Mouse (Mus musculus) E14TG2a.4 (cell line): ENCODE data around the gene Lonp2.
A peak's percentile ranks its signal among the peaks of the same experiment; 100 is the strongest.

Experiments used
- H3K27me3 ChIP-seq: 2 replicates; pipeline ENCODE4 v1.6.1; 2014; ENCODE audit warnings: low read length, control low read depth; ENCODE audit not compliant: insufficient read depth
- H3K36me3 ChIP-seq: 2 replicates; pipeline ENCODE4 v1.6.1; 2014; ENCODE audit warnings: low read length, control low read depth; ENCODE audit not compliant: insufficient read depth
- H3K4me1 ChIP-seq: replicated peaks from 2 replicates; pipeline ENCODE4 v1.6.1; 2014; ENCODE audit warnings: low read depth, low read length, control low read depth
- H3K4me3 ChIP-seq: replicated peaks from 2 replicates; pipeline ENCODE4 v1.5.1; 2014; ENCODE audit warnings: mild to moderate bottlenecking, low read length
- H3K9me3 ChIP-seq: 2 replicates; pipeline ENCODE4 v1.6.1; 2014; ENCODE audit warnings: low read length, control low read depth
- CTCF ChIP-seq: conservative IDR thresholded peaks from 2 replicates; pipeline ENCODE4 v1.5.1; 2014; ENCODE audit warnings: low read length
- NANOG ChIP-seq: IDR thresholded peaks from 2 replicates; pipeline ENCODE4 v1.6.1; 2014; ENCODE audit warnings: borderline replicate concordance, low read length, mixed read lengths
- POU5F1 ChIP-seq: IDR thresholded peaks from 2 replicates; pipeline ENCODE4 v1.6.1; 2014; ENCODE audit warnings: low read length, borderline replicate concordance

The Lonp2 gene

DNA sequence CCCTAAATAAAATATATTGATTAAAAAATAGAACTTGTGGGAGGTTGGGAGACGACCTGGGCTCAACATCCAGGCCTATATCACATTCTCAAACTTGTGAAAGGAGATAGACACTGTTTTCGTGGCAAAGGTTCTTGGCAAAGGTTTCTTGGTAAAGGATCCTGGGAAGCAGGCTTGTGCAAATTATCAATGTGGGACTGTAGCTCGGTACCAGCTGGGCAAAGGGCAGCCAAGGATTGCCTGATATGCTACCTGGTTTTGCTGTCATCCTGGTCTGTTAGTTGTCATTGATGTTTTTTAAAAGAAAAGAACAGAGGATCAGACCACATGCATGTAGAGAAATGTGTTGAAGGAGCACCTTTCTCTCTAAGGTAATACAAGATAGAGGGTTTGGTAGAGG is 23.5 kb upstream of the Lonp2 start:
- Histone ChIP-seq H3K36me3 (no peaks in the 10 kb centered on the region), H3K4me1 (no peaks in the 10 kb centered on the region), H3K27me3 (no peaks in the 10 kb centered on the region; the same call in 1 of the 2 replicates), H3K9me3 (no peaks in the 10 kb centered on the region), H3K4me3 (no peak overlapping the region)
- TF ChIP-seq CTCF (no peak), NANOG (no peak), POU5F1 (no peak)

- Histone ChIP-seq H3K27me3 (no peaks in the 10 kb centered on the region), H3K4me1 (no peaks in the 10 kb centered on the region), H3K4me3 (no peak overlapping the region), H3K36me3 (no peaks in the 10 kb centered on the region), H3K9me3 (peaks cover 5% of the 10 kb centered on the region)
- no peak for TF ChIP-seq CTCF
- TF ChIP-seq NANOG: no peak
- TF ChIP-seq POU5F1: no peak
Observed at GRCm38 (mm10) chr8:86603174-86603573, 20.7 kb upstream of the Lonp2 start.

DNA sequence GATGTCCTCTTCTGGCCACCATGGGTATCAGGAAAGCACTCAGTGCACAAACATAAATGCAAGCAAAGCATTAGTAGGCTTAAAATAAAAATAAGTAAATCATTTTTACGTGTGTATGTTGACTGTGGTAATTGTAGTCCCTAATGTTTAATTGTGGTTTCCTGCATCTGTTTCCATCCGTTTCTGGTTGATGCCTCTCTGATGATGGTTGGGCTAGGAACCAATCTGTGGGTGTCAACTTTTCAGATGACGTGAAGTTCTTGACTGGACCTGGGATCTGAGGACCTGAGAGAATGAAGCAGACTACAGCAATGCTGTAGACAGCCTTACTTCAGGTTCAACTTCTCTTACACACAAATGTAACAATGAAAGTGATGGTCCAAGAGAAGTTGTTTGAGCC is 19.2 kb upstream of the Lonp2 start:
- no peaks in the 10 kb centered on the region for H3K4me1 ChIP-seq
- H3K4me3 ChIP-seq: no peak overlapping the region
- H3K9me3 ChIP-seq: peaks cover 12% of the 10 kb centered on the region
- no peaks in the 10 kb centered on the region for H3K27me3 ChIP-seq
- no peaks in the 10 kb centered on the region for H3K36me3 ChIP-seq
- no peak for TF ChIP-seq CTCF
- TF ChIP-seq POU5F1: no peak
- TF ChIP-seq NANOG: no peak

DNA sequence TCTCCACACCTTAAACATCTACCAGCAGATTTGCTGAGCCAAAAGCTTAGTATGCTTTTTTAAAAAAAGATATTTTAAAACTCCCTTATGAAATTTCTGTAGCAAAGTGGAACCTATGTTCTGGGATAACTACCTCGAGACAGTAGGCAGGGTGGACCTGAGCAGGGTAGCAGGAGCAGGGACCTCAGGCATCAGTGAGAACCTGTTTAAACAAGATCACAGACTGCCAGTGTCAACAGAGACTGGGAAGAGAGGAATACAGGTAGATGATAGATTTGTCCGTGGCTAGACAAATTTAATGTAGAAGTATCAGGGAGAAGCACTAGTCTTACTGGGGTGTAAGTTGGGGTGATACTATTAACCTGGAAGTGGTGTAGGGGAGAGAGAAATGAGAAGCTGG is 10.0 kb upstream of the Lonp2 start:
- H3K36me3 ChIP-seq: no peaks in the 10 kb centered on the region
- H3K4me3 ChIP-seq: no peak overlapping the region
- peaks cover 18% of the 10 kb centered on the region for H3K9me3 ChIP-seq
- H3K27me3 ChIP-seq: no peaks in the 10 kb centered on the region
- no peaks in the 10 kb centered on the region for H3K4me1 ChIP-seq
- TF ChIP-seq NANOG (no peak), CTCF (no peak), POU5F1 (no peak)

- no peaks in the 10 kb centered on the region for H3K4me1 ChIP-seq
- H3K4me3 ChIP-seq: no peak overlapping the region
- no peaks in the 10 kb centered on the region for H3K27me3 ChIP-seq
- no peaks in the 10 kb centered on the region for H3K36me3 ChIP-seq
- TF ChIP-seq NANOG: no peak
- no peak for TF ChIP-seq POU5F1
- TF ChIP-seq CTCF: no peak
- peaks cover 14% of the 10 kb centered on the region for H3K9me3 ChIP-seq
Observed at GRCm38 (mm10) chr8:86615095-86615769, 8.6 kb upstream of the Lonp2 start.

- TF ChIP-seq POU5F1 (no peak), CTCF (no peak), NANOG (no peak)
- Histone ChIP-seq H3K36me3 (no peaks in the 10 kb centered on the region), H3K4me1 (no peaks in the 10 kb centered on the region), H3K27me3 (no peaks in the 10 kb centered on the region), H3K9me3 (0 out of 2 replicates have a peak, but pooled peaks cover 3% of the 10 kb centered on the region), H3K4me3 (no peak overlapping the region)
Observed at GRCm38 (mm10) chr8:86617759-86618387, 6.0 kb upstream of the Lonp2 start.

DNA sequence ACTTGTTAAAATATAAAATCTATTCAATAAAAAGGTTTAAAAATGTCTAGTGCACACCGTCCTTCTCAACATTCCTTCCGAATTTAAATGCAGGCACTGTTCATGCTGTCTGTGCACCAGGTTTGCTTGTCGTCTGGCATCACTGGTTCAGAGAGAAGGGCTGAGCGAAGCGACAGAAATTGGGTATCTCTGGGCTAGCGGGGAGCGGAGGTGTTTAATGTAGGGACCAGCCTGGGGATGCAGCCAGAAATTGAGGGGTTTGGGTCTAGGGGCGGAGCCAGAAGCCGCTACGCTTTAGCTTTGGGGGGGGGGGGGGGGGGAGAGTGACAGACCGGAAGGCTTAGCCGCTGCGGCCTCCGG is 312 bp upstream of the Lonp2 start:
- TF ChIP-seq CTCF (no peak), NANOG (no peak), POU5F1 (no peak)
- no peaks in the 10 kb centered on the region for H3K36me3 ChIP-seq
- peaks cover 12% of the 10 kb centered on the region for H3K4me1 ChIP-seq
- no peaks in the 10 kb centered on the region for H3K27me3 ChIP-seq
- 0 out of 2 replicates have a peak, but pooled peaks cover 3% of the 10 kb centered on the region for H3K9me3 ChIP-seq
- H3K4me3 ChIP-seq: peak overlapping the region; percentile 91

GRCm38 (mm10) chr8:86624915-86625314 is 1.1 kb downstream of the Lonp2 start:
- no peaks in the 10 kb centered on the region for H3K36me3 ChIP-seq
- peak overlapping the region; percentile 91 for H3K4me3 ChIP-seq
- no peak for TF ChIP-seq NANOG
- 0 out of 2 replicates have a peak, but pooled peaks cover 3% of the 10 kb centered on the region for H3K9me3 ChIP-seq
- H3K4me1 ChIP-seq: peaks cover 12% of the 10 kb centered on the region
- no peaks in the 10 kb centered on the region for H3K27me3 ChIP-seq
